Mouse (Mus musculus) midbrain, embryonic 12.5 days (tissue): ENCODE results near the gene Kcnk5. TPM values are rescaled to one million over a fixed set of nuclear protein-coding genes. Genes with fewer than 3 reads are reported as not detected.

Experiments used
- ATAC-seq: fragments of 200-750 bp; cut with Nextera tagmentation; 2 replicates; pipeline ENCODE4 v1.8.0; 2017; ENCODE audit warnings: low read depth, moderate TSS enrichment, moderate library complexity; ENCODE audit not compliant: low FRiP score
- H3K27ac ChIP-seq: fragments of 300-500 bp; sonication (generic); replicated peaks from 2 replicates; pipeline ENCODE4 v1.5.1; 2016; ENCODE audit warnings: mild to moderate bottlenecking
- H3K27me3 ChIP-seq: fragments of 300-500 bp; sonication (generic); 2 replicates; pipeline ENCODE4 v1.6.1; 2016; ENCODE audit warnings: mild to moderate bottlenecking
- H3K36me3 ChIP-seq: fragments of 300-500 bp; sonication (generic); 2 replicates; pipeline ENCODE4 v1.6.1; 2016
- H3K4me1 ChIP-seq: fragments of 300-500 bp; sonication (generic); 2 replicates; pipeline ENCODE4 v1.6.1; 2016
- H3K4me2 ChIP-seq: fragments of 300-500 bp; sonication (generic); replicated peaks from 2 replicates; pipeline ENCODE4 v1.6.1; 2016; ENCODE audit warnings: mild to moderate bottlenecking, moderate library complexity
- H3K4me3 ChIP-seq: fragments of 300-500 bp; sonication (generic); 2 replicates; pipeline ENCODE4 v1.5.1; 2016; ENCODE audit warnings: mild to moderate bottlenecking
- H3K9ac ChIP-seq: fragments of 300-500 bp; sonication (generic); replicated peaks from 2 replicates; pipeline ENCODE4 v1.6.1; 2016; ENCODE audit warnings: mild to moderate bottlenecking, moderate library complexity
- H3K9me3 ChIP-seq: fragments of 300-500 bp; sonication (generic); 2 replicates; pipeline ENCODE4 v1.6.1; 2016; ENCODE audit warnings: mild to moderate bottlenecking
- WGBS: fragments of 180-500 bp; shearing (Covaris S2); methylation state at CpG from one replicate; pipeline ENCODE4 v1.1.7; 2016; 5-methylcytosine and 5-hydroxymethylcytosine counted together
- polyA plus RNA-seq: library from polyadenylated mRNA; unstranded; fragments of >200 nt; fragmentation: Nextera tagmentation; extraction: Ambion mirVana; gene quantifications from 2 replicates; pipeline ENCODE4 v1.2.1, GENCODE M21; 2016

The Kcnk5 gene
- polyA plus RNA-seq, 1 experiment from 2014 or later = 7.4 TPM

GRCm38 (mm10) chr14:20158727-20159681 lies 22.6 kb downstream of the Kcnk5 start:
- Histone ChIP-seq H3K4me2 (no peak overlapping the region), H3K4me3 (no peak overlapping the region), H3K9me3 (no peaks in the 10 kb centered on the region), H3K27me3 (no peaks in the 10 kb centered on the region), H3K4me1 (peaks cover 23% of the 10 kb centered on the region), H3K9ac (no peak overlapping the region), H3K27ac (no peak overlapping the region), H3K36me3 (no peaks in the 10 kb centered on the region)
- 78% methylated on average over 8 of the region's 8 CpGs for WGBS
- no peak for ATAC-seq

- Histone ChIP-seq H3K4me3 (no peak overlapping the region), H3K9ac (no peak overlapping the region), H3K27me3 (no peaks in the 10 kb centered on the region), H3K4me2 (no peak overlapping the region), H3K9me3 (no peaks in the 10 kb centered on the region), H3K36me3 (no peaks in the 10 kb centered on the region), H3K27ac (no peak overlapping the region), H3K4me1 (peaks cover 15% of the 10 kb centered on the region)
- WGBS = 95% methylated on average over 10 of the region's 10 CpGs
- ATAC-seq = no peak
Measured at GRCm38 (mm10) chr14:20157595-20157994, 24.0 kb downstream of the Kcnk5 start.

GRCm38 (mm10) chr14:20155718-20156117 lies 25.9 kb downstream of the Kcnk5 start:
- 0 out of 2 replicates have a peak overlapping the region, but pooled peaks have one; percentile 20 for H3K9ac ChIP-seq
- H3K4me3 ChIP-seq = no peak overlapping the region
- H3K27me3 ChIP-seq = no peaks in the 10 kb centered on the region
- ATAC-seq = no peak
- no peaks in the 10 kb centered on the region for H3K9me3 ChIP-seq
- peaks cover 11% of the 10 kb centered on the region for H3K4me1 ChIP-seq
- no peak overlapping the region for H3K27ac ChIP-seq
- no peaks in the 10 kb centered on the region for H3K36me3 ChIP-seq
- 52% methylated on average over 10 of the region's 10 CpGs for WGBS
- H3K4me2 ChIP-seq = no peak overlapping the region

- H3K9me3 ChIP-seq = no peaks in the 10 kb centered on the region
- no peak overlapping the region for H3K9ac ChIP-seq
- no peak overlapping the region for H3K27ac ChIP-seq
- H3K4me1 ChIP-seq = peaks cover 11% of the 10 kb centered on the region
- WGBS = 95% methylated on average over 4 of the region's 4 CpGs
- no peaks in the 10 kb centered on the region for H3K36me3 ChIP-seq
- ATAC-seq = no peak
- no peak overlapping the region for H3K4me2 ChIP-seq
- H3K27me3 ChIP-seq = no peaks in the 10 kb centered on the region
- H3K4me3 ChIP-seq = no peak overlapping the region
Measured at GRCm38 (mm10) chr14:20154937-20155336, 26.7 kb downstream of the Kcnk5 start.

- WGBS = 79% methylated on average over 7 of the region's 7 CpGs
- no peak for ATAC-seq
- H3K9ac ChIP-seq = no peak overlapping the region
- H3K4me2 ChIP-seq = no peak overlapping the region
- H3K4me1 ChIP-seq = peaks cover 8% of the 10 kb centered on the region
- H3K36me3 ChIP-seq = no peaks in the 10 kb centered on the region
- no peak overlapping the region for H3K4me3 ChIP-seq
- no peaks in the 10 kb centered on the region for H3K27me3 ChIP-seq
- no peak overlapping the region for H3K27ac ChIP-seq
- H3K9me3 ChIP-seq = no peaks in the 10 kb centered on the region
Measured at GRCm38 (mm10) chr14:20154245-20154644, 27.4 kb downstream of the Kcnk5 start.

- no peak overlapping the region for H3K27ac ChIP-seq
- 94% methylated on average over 22 of the region's 22 CpGs for WGBS
- peaks cover 9% of the 10 kb centered on the region; the same call in 1 of the 2 replicates for H3K36me3 ChIP-seq
- no peaks in the 10 kb centered on the region for H3K27me3 ChIP-seq
- H3K4me3 ChIP-seq = no peak overlapping the region
- ATAC-seq = no peak
- H3K4me1 ChIP-seq = peaks cover 6% of the 10 kb centered on the region
- H3K4me2 ChIP-seq = no peak overlapping the region
- H3K9ac ChIP-seq = no peak overlapping the region
- H3K9me3 ChIP-seq = no peaks in the 10 kb centered on the region
Measured at GRCm38 (mm10) chr14:20149127-20150080, 32.2 kb downstream of the Kcnk5 start.

GRCm38 (mm10) chr14:20148514-20148913 lies 33.1 kb downstream of the Kcnk5 start:
- ATAC-seq = no peak

GRCm38 (mm10) chr14:20147854-20148253 lies 33.8 kb downstream of the Kcnk5 start:
- H3K27me3 ChIP-seq = no peaks in the 10 kb centered on the region
- no peak for ATAC-seq
- 92% methylated on average over 7 of the region's 7 CpGs for WGBS
- H3K4me1 ChIP-seq = peaks cover 16% of the 10 kb centered on the region
- H3K4me3 ChIP-seq = no peak overlapping the region
- peaks cover 9% of the 10 kb centered on the region; the same call in 1 of the 2 replicates for H3K36me3 ChIP-seq
- H3K9me3 ChIP-seq = no peaks in the 10 kb centered on the region
- no peak overlapping the region for H3K4me2 ChIP-seq
- no peak overlapping the region for H3K9ac ChIP-seq
- H3K27ac ChIP-seq = no peak overlapping the region

More at GRCm38 (mm10) chr14:20148514-20148913, 33.1 kb downstream of the Kcnk5 start:
- no peak overlapping the region for H3K27ac ChIP-seq
- peaks cover 15% of the 10 kb centered on the region for H3K4me1 ChIP-seq
- no peak overlapping the region for H3K4me2 ChIP-seq
- 95% methylated on average over 11 of the region's 11 CpGs for WGBS
- no peaks in the 10 kb centered on the region for H3K27me3 ChIP-seq
- no peaks in the 10 kb centered on the region for H3K9me3 ChIP-seq
- no peak overlapping the region for H3K4me3 ChIP-seq
- H3K9ac ChIP-seq = no peak overlapping the region
- H3K36me3 ChIP-seq = peaks cover 9% of the 10 kb centered on the region; the same call in 1 of the 2 replicates

- H3K36me3 ChIP-seq = peaks cover 28% of the 10 kb centered on the region
- peak overlapping the region; percentile 70 for H3K27ac ChIP-seq
- H3K4me2 ChIP-seq = no peak overlapping the region
- ATAC-seq = peak; percentile 86
- peaks cover 16% of the 10 kb centered on the region for H3K4me1 ChIP-seq
- H3K9me3 ChIP-seq = no peaks in the 10 kb centered on the region
- no peak overlapping the region for H3K4me3 ChIP-seq
- H3K27me3 ChIP-seq = no peaks in the 10 kb centered on the region
- no peak overlapping the region; the same call in 1 of the 2 replicates for H3K9ac ChIP-seq
- 23% methylated on average over 4 of the region's 4 CpGs for WGBS
Measured at GRCm38 (mm10) chr14:20144093-20144492, 37.5 kb downstream of the Kcnk5 start.

GRCm38 (mm10) chr14:20138484-20139355 lies 42.9 kb downstream of the Kcnk5 start, which contains the start of gene Saysd1:
TSS of gene Saysd1 (minus strand) at chr14:20138534.
- H3K4me1 ChIP-seq = peaks cover 3% of the 10 kb centered on the region
- no peak for ATAC-seq
- H3K4me2 ChIP-seq = no peak within 1 kb of the TSS
- H3K27ac ChIP-seq = no peak within 1 kb of the TSS
- H3K9ac ChIP-seq = no peak within 1 kb of the TSS
- peaks cover 19% of the 10 kb centered on the region for H3K36me3 ChIP-seq
- no peaks in the 10 kb centered on the region for H3K27me3 ChIP-seq
- H3K4me3 ChIP-seq = no peak within 1 kb of the TSS
- WGBS = 87% methylated on average over 16 of the region's 16 CpGs
- no peaks in the 10 kb centered on the region for H3K9me3 ChIP-seq
